Mouse (Mus musculus): ENCODE results near the gene Fam19a1.

Gene Fam19a1

GRCm38 (mm10) chr6:96437814-96438213 is 324.9 kb downstream of the Fam19a1 start:
- CTCF ChIA-PET, result no interaction called here

- CTCF ChIA-PET, result no interaction called here
These were observed 326.5 kb downstream of the Fam19a1 start for GRCm38 (mm10) chr6:96439419-96439818.

- CTCF ChIA-PET, result no interaction called here
These were observed 329.0 kb downstream of the Fam19a1 start for GRCm38 (mm10) chr6:96441971-96442370.

- CTCF ChIA-PET, result no interaction called here
These were observed 334.5 kb downstream of the Fam19a1 start for GRCm38 (mm10) chr6:96447466-96447865.

- CTCF ChIA-PET, result no interaction called here
These were observed 343.3 kb downstream of the Fam19a1 start for GRCm38 (mm10) chr6:96456266-96456665.

GRCm38 (mm10) chr6:96457590-96458259 is 344.8 kb downstream of the Fam19a1 start:
- CTCF ChIA-PET, result no interaction called here

GRCm38 (mm10) chr6:96459041-96459440 is 346.1 kb downstream of the Fam19a1 start:
- CTCF ChIA-PET, result no interaction called here

GRCm38 (mm10) chr6:96499464-96499863 is 386.5 kb downstream of the Fam19a1 start:
- CTCF ChIA-PET, result no interaction called here

GRCm38 (mm10) chr6:96541600-96541999 is 428.6 kb downstream of the Fam19a1 start:
- CTCF ChIA-PET, result no interaction called here

- CTCF ChIA-PET, result no interaction called here
These were observed 431.9 kb downstream of the Fam19a1 start for GRCm38 (mm10) chr6:96544832-96545231.

GRCm38 (mm10) chr6:96550431-96550830 is 437.5 kb downstream of the Fam19a1 start:
- CTCF ChIA-PET, result no interaction called here

GRCm38 (mm10) chr6:96578649-96579048 is 465.7 kb downstream of the Fam19a1 start:
- CTCF ChIA-PET, result no interaction called here

GRCm38 (mm10) chr6:96580726-96581125 is 467.8 kb downstream of the Fam19a1 start:
- CTCF ChIA-PET, result no interaction called here

GRCm38 (mm10) chr6:96581187-96581586 is 468.2 kb downstream of the Fam19a1 start:
- CTCF ChIA-PET, result no interaction called here

- CTCF ChIA-PET, result no interaction called here
These were observed 474.5 kb downstream of the Fam19a1 start for GRCm38 (mm10) chr6:96587427-96587826.

- CTCF ChIA-PET, result no interaction called here
These were observed 480.1 kb downstream of the Fam19a1 start for GRCm38 (mm10) chr6:96593031-96593430.

- CTCF ChIA-PET, result no interaction called here
These were observed 482.2 kb downstream of the Fam19a1 start for GRCm38 (mm10) chr6:96595201-96595600.

GRCm38 (mm10) chr6:96624196-96624595 is 511.2 kb downstream of the Fam19a1 start:
- CTCF ChIA-PET, result no interaction called here

- CTCF ChIA-PET, result no interaction called here
These were observed 518.6 kb downstream of the Fam19a1 start for GRCm38 (mm10) chr6:96631518-96631917.

- CTCF ChIA-PET, result no interaction called here
These were observed 519.3 kb downstream of the Fam19a1 start for GRCm38 (mm10) chr6:96632243-96632642.

GRCm38 (mm10) chr6:96635663-96636062 is 522.7 kb downstream of the Fam19a1 start:
- CTCF ChIA-PET, result no interaction called here

- CTCF ChIA-PET, result no interaction called here
These were observed 535.8 kb downstream of the Fam19a1 start for GRCm38 (mm10) chr6:96648742-96649141.

- CTCF ChIA-PET, result no interaction called here
These were observed 536.3 kb downstream of the Fam19a1 start for GRCm38 (mm10) chr6:96649267-96649666.

- CTCF ChIA-PET, result no interaction called here
These were observed 553.4 kb downstream of the Fam19a1 start for GRCm38 (mm10) chr6:96666311-96666710.
